Mouse (Mus musculus) heart, embryonic 14.5 days (tissue): ENCODE results near the gene Smndc1. TPM values are rescaled to one million over a fixed set of nuclear protein-coding genes. Genes with fewer than 3 reads are reported as not detected.
A peak's percentile ranks its signal among the peaks of the same experiment; 100 is the strongest.

Source experiments
- ATAC-seq: fragments of 200-750 bp; cut with Nextera tagmentation; 2 replicates; pipeline ENCODE4 v1.8.0; 2017; ENCODE audit warnings: low read depth, moderate TSS enrichment; ENCODE audit not compliant: insufficient number of reproducible peaks, insufficient read depth, low FRiP score
- H3K27ac ChIP-seq, 2 experiments: fragments of 200-500 bp in 1 of 2; fragments of 300-500 bp in 1 of 2; sonication (generic) in 1 of 2; replicated peaks in 1 of 2; 2 replicates each; pipeline ENCODE4 v1.5.1; 2012 to 2014; ENCODE audit warnings: low read depth in 2 of 2, low read length in 2 of 2, control low read depth in 1 of 2, mild to moderate bottlenecking in 1 of 2, mixed read lengths in 1 of 2; ENCODE audit not compliant: control insufficient read depth in 1 of 2, insufficient read depth in 1 of 2
- H3K27me3 ChIP-seq: fragments of 300-500 bp; sonication (generic); 2 replicates; pipeline ENCODE4 v1.6.1; 2014; ENCODE audit warnings: mild to moderate bottlenecking, low read length, control low read depth; ENCODE audit not compliant: control insufficient read depth, insufficient read depth
- H3K36me3 ChIP-seq: fragments of 300-500 bp; sonication (generic); 2 replicates; pipeline ENCODE4 v1.6.1; 2014; ENCODE audit warnings: mild to moderate bottlenecking, control low read depth, low read length, mixed read lengths; ENCODE audit not compliant: control insufficient read depth, insufficient read depth
- H3K4me1 ChIP-seq, 2 experiments: fragments of 200-500 bp in 1 of 2; fragments of 300-500 bp in 1 of 2; sonication (generic) in 1 of 2; 2 replicates each; pipeline ENCODE4 v1.6.1; 2012 to 2014; ENCODE audit warnings: low read length in 2 of 2, control low read depth in 1 of 2, mixed read lengths in 1 of 2; ENCODE audit not compliant: control insufficient read depth in 2 of 2, insufficient read depth in 2 of 2
- H3K4me2 ChIP-seq: fragments of 300-500 bp; sonication (generic); 2 replicates; pipeline ENCODE4 v1.6.1; 2014; ENCODE audit warnings: mild to moderate bottlenecking, low read length
- H3K4me3 ChIP-seq, 2 experiments: fragments of 200-500 bp in 1 of 2; fragments of 300-500 bp in 1 of 2; sonication (generic) in 1 of 2; 2 replicates each; pipeline ENCODE4 v1.5.1; 2012 to 2014; ENCODE audit warnings: low read length in 2 of 2, mild to moderate bottlenecking in 2 of 2, control low read depth in 1 of 2, low read depth in 1 of 2, moderate library complexity in 1 of 2; ENCODE audit not compliant: control insufficient read depth in 1 of 2, insufficient read depth in 1 of 2
- H3K9ac ChIP-seq: fragments of 300-500 bp; sonication (generic); 2 replicates; pipeline ENCODE4 v1.6.1; 2014; ENCODE audit warnings: mild to moderate bottlenecking, low read length
- H3K9me3 ChIP-seq: fragments of 300-500 bp; sonication (generic); 2 replicates; pipeline ENCODE4 v1.6.1; 2016; ENCODE audit warnings: low read length, control low read depth; ENCODE audit not compliant: control insufficient read depth
- WGBS: fragments of 180-500 bp; shearing (Covaris S2); extraction: QIAGEN DNeasy Blood & Tissue Kit; methylation state at CpG from one replicate; pipeline ENCODE4 v1.1.7; 2014; 5-methylcytosine and 5-hydroxymethylcytosine counted together
- polyA plus RNA-seq: library from polyadenylated mRNA; unstranded; fragments of >200 nt; fragmentation: Nextera tagmentation; extraction: Ambion mirVana; gene quantifications from 2 replicates; pipeline ENCODE4 v1.2.1, GENCODE M21; 2014

Smndc1 gene
- polyA plus RNA-seq, 1 experiment from 2014 or later = 32.7 TPM

DNA sequence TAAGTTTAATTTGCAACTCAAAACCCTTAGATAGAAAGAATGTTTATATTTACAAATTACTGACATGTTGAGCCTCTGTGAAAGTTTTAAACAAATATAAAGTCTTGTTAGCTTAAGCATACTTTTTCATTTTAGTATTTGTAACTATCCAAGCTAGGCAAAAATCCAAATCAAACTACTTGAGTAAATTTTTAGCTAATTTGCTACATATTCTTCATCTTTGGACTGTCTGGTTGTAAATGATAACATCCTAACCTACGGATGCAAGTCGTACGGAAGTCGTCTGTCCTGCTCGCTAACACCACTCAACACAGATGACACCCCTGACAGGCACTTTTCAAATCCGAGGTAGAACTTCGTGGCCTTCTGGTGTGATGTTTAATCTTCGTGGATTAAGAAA lies 12.7 kb downstream of the Smndc1 start:
- Histone ChIP-seq H3K27ac (no peak overlapping the region), H3K4me2 (no peak overlapping the region), H3K27me3 (no peaks in the 10 kb centered on the region), H3K36me3 (peaks cover 95% of the 10 kb centered on the region), H3K4me3 (no peak overlapping the region), H3K9me3 (no peaks in the 10 kb centered on the region), H3K9ac (no peak overlapping the region), H3K4me1 (peaks cover 0 to 2% of the 10 kb centered on the region in 2 experiments; a peak in 1 of 4 replicates)
- no peak for ATAC-seq
- WGBS = 84% methylated on average over 8 of the region's 8 CpGs

DNA sequence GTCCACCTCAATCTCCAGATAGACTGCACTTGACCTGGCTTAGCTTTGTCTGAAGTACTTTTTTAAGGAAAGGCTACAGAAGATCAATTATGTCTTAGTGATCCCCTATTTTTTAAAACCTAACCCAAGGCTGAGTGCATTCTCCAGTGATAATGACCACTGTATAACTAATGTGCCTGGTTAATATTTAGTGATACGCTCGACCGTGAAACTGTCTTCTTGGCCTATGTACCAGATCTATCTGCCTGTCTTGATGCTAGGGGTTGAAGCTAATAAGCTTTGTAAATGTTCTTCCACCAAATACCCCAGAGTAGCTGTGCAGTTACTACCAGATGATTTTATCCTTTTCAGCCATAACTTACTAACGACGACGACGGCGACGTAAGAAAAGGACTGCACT lies 14.6 kb downstream of the Smndc1 start:
- Histone ChIP-seq H3K4me3 (no peak overlapping the region), H3K27ac (no peak overlapping the region), H3K9ac (no peak overlapping the region), H3K4me2 (no peak overlapping the region), H3K9me3 (no peaks in the 10 kb centered on the region), H3K4me1 (peaks cover 2 to 8% of the 10 kb centered on the region in 2 experiments; a peak in 2 of 4 replicates), H3K27me3 (no peaks in the 10 kb centered on the region), H3K36me3 (peaks cover 93% of the 10 kb centered on the region)
- no peak for ATAC-seq
- WGBS = 90% methylated on average over 9 of the region's 9 CpGs

DNA sequence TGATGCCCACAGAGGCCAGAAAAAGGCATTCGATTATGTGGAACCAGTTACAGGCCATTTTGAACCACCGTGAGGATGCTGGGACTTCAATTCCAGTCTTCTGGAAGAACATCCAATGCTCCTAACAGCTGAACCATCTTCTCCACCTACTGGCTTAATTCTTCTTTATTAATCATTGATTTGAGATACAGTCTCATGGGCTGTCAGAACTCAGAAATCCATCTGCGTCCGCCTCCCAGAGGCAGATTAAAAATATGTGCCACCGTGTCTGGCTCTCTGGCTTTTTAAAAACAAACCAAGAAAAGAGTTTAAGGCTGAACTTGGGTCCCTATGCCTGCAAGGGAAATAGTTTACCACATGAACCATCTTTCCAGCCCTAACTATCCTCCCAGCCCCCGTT lies 15.1 kb downstream of the Smndc1 start:
- no peak overlapping the region for H3K27ac ChIP-seq
- 90% methylated on average over 6 of the region's 6 CpGs for WGBS
- H3K9ac ChIP-seq = no peak overlapping the region
- no peak for ATAC-seq
- peaks cover 90% of the 10 kb centered on the region for H3K36me3 ChIP-seq
- H3K4me3 ChIP-seq = no peak overlapping the region
- H3K27me3 ChIP-seq = no peaks in the 10 kb centered on the region
- no peak overlapping the region for H3K4me2 ChIP-seq
- H3K9me3 ChIP-seq = no peaks in the 10 kb centered on the region
- H3K4me1 ChIP-seq = peaks cover 2 to 8% of the 10 kb centered on the region in 2 experiments; a peak in 2 of 4 replicates

DNA sequence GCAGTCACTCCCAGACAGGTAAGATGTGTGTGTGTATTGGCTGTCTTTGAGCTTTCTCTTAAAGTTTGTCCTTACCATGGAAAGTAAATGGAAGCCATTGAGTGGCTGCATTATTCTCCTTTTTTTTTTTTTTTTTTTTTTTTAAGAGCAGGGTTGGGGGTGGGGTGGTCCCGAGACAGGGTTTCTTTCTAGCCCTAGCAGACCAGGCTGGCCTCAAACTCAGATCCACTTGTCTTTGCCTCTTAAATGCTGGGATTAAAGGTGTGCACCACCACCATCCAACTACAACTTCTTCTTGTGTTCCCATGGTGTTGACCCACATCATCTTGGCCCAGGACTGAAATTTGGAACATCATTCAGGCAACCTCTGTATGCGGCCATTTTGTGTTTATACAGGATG lies 16.8 kb downstream of the Smndc1 start:
- Histone ChIP-seq H3K9me3 (no peaks in the 10 kb centered on the region), H3K27ac (no peak overlapping the region), H3K4me1 (peaks cover 13 to 17% of the 10 kb centered on the region in 2 experiments), H3K4me2 (no peak overlapping the region), H3K4me3 (no peak overlapping the region), H3K27me3 (no peaks in the 10 kb centered on the region), H3K36me3 (peaks cover 76% of the 10 kb centered on the region), H3K9ac (no peak overlapping the region)
- ATAC-seq = no peak
- 87% methylated on average over 2 of the region's 2 CpGs for WGBS

DNA sequence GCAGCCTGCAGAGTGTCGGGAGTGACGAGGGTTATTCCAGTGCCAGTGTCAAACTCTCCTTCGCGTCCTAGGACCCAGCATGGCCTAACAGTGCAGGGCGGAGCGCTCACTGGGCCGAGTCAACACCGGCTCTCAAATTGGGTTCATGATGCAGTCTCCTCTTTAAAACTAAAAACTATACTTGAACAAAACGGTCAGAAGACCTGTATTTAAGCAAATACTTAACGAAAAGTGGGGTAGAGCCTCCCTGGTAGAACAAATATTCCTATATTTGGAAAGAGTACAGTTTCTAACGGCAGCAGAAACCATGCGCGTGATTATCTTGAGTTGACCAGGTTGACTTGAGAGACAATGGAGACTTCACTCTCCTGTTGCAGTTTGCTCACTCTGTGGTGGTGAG lies 18.7 kb downstream of the Smndc1 start, which contains the start of gene Gm10197:
Gene Gm10197 (minus strand): TSS at position 101 of the 400 bp plus-strand sequence.
- WGBS = 70% methylated on average over 13 of the region's 13 CpGs
- no peak within 1 kb of the TSS for H3K4me2 ChIP-seq
- no peak for ATAC-seq
- H3K36me3 ChIP-seq = peaks cover 58% of the 10 kb centered on the region
- no peak within 1 kb of the TSS for H3K9ac ChIP-seq
- no peaks in the 10 kb centered on the region for H3K27me3 ChIP-seq
- no peak within 1 kb of the TSS for H3K4me3 ChIP-seq
- no peak within 1 kb of the TSS for H3K27ac ChIP-seq
- peaks cover 13 to 17% of the 10 kb centered on the region in 2 experiments for H3K4me1 ChIP-seq
- H3K9me3 ChIP-seq = no peaks in the 10 kb centered on the region

DNA sequence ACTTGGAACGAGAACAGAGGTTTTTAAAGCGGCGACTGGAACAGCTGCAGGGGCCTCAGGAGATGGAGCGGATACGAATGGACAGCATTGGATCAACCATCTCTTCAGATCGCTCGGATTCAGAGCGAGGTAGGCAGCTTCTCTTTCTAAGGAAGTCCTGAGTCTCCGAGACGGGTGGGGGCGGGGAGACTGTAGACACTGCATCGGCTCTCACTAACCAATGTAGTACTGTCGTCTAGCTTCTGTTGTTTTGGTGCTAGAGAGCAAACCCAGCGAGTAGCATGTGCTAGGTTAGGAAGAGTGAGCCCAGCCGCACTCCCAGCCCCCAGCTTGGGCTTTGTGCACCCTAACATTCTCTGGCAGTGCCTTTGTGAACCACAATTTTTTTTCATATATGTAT lies 20.1 kb downstream of the Smndc1 start:
- H3K4me2 ChIP-seq = no peak overlapping the region
- no peaks in the 10 kb centered on the region for H3K27me3 ChIP-seq
- no peak overlapping the region for H3K4me3 ChIP-seq
- WGBS = 74% methylated on average over 15 of the region's 15 CpGs
- ATAC-seq = no peak
- H3K4me1 ChIP-seq = peaks cover 18 to 29% of the 10 kb centered on the region in 2 experiments
- H3K27ac ChIP-seq = no peak overlapping the region
- peaks cover 46% of the 10 kb centered on the region for H3K36me3 ChIP-seq
- H3K9me3 ChIP-seq = no peaks in the 10 kb centered on the region
- no peak overlapping the region for H3K9ac ChIP-seq

DNA sequence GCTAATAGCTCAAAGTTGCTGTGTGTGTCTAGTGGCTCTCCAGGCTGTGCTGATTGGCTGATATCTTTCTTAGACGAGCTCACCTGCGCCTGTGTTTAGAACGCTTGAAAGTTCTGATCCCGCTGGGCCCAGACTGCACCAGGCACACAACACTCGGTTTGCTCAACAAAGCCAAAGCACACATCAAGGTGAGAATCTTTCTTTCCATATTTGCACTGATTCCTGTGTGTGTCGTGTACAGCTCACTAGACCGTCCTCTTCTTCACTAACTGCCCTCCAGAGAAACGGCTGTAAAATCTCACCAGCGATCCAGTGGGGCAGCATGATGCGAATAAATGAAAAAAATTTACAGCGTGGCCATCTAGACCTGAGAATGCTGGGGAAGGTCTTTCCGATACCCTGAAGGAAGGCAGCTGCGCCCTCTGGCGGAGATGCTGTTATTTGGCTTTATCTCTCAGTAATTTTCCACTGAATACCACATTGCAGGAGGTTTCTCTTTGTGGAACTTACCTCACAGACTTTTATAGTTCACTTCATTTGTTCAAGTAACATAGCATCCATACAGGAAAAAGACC lies 20.8 kb downstream of the Smndc1 start:
- Histone ChIP-seq H3K4me2 (peak overlapping the region; percentile 37), H3K4me3 (no peak overlapping the region), H3K9ac (peak overlapping the region; percentile 8; the same call in 1 of the 2 replicates), H3K36me3 (peaks cover 39% of the 10 kb centered on the region), H3K27ac (0 out of 4 replicates have a peak overlapping the region, but pooled peaks of 1 of the 2 experiments have one; percentile 14), H3K4me1 (peaks cover 20 to 35% of the 10 kb centered on the region in 2 experiments), H3K27me3 (no peaks in the 10 kb centered on the region), H3K9me3 (no peaks in the 10 kb centered on the region)
- WGBS = 30% methylated on average over 14 of the region's 14 CpGs
- no peak for ATAC-seq

DNA sequence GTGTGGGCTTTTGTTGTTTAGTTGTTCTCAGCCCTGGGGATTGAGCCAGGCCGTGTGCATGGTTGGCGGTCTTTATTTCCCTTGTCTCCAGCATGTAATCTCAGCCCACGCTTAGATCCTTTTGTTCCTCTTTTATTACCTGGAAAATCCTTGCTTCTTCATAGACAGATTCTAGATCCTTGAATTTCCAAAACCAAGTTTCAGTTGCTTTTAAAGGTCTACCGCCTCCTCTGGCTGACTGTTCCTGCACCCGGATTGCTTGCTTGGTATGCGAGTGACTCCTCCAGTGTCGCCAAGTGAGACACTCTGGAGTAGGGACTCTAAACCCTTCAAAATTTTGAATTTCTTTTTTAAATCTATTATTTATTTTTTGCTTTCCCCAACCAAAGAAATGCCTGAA lies 23.5 kb downstream of the Smndc1 start:
- WGBS = 83% methylated on average over 7 of the region's 7 CpGs
- no peak for ATAC-seq
- H3K9ac ChIP-seq = no peak overlapping the region
- H3K27me3 ChIP-seq = no peaks in the 10 kb centered on the region
- H3K4me3 ChIP-seq = no peak overlapping the region
- no peak overlapping the region for H3K27ac ChIP-seq
- no peaks in the 10 kb centered on the region for H3K9me3 ChIP-seq
- H3K4me2 ChIP-seq = no peak overlapping the region
- peaks cover 12% of the 10 kb centered on the region for H3K36me3 ChIP-seq
- H3K4me1 ChIP-seq = peaks cover 19 to 39% of the 10 kb centered on the region in 2 experiments
